Comparison of ENCODE assay signal across 9 mouse cellular contexts in genomic region chr5:142794582-142794981, GRCm38 (mm10). TPM values are rescaled to one million over a fixed set of nuclear protein-coding genes. Genes with fewer than 3 reads are reported as not detected.
DNase-seq lines count a peak whose midpoint lies in the region; ATAC-seq lines count a peak whose summit lies in the region.
"Had no signal": no experiment of that assay in that cellular context is flagged by ENCODE, and none has a peak within 500 bp of the region (broad histone marks: within the 10 kb centered on the region; RNA-seq: fewer than 3 reads in every experiment).

No protein-coding gene starts in this region.

- peak overlapping the region; percentile 32; the same call in 1 of the 2 replicates for H3K27ac ChIP-seq in heart, embryonic 13.5 days (replicated peaks)
- H3K27ac ChIP-seq in stomach, embryonic 16.5 days (ENCODE audit: low read length): peak overlapping the region; percentile 30; the same call in 1 of the 2 replicates
- H3K27ac ChIP-seq in hindbrain, embryonic 14.5 days: no peak overlapping the region
- H3K27ac ChIP-seq: embryonic facial prominence, embryonic 13.5 days; neural tube, embryonic 12.5 days had no signal

- H3K27me3 ChIP-seq in heart, embryonic 13.5 days (replicated peaks): no peaks in the 10 kb centered on the region
- H3K27me3 ChIP-seq in stomach, embryonic 16.5 days (ENCODE audit: control insufficient read depth, insufficient read depth, low read length): no peaks in the 10 kb centered on the region
- H3K27me3 ChIP-seq in hindbrain, embryonic 14.5 days (ENCODE audit: control insufficient read depth, insufficient read depth, low read length): no peaks in the 10 kb centered on the region
- H3K27me3 ChIP-seq: embryonic facial prominence, embryonic 13.5 days; neural tube, embryonic 12.5 days had no signal

- no peak overlapping the region for H3K4me3 ChIP-seq in heart, embryonic 13.5 days
- no peak overlapping the region for H3K4me3 ChIP-seq in stomach, embryonic 16.5 days (replicated peaks; ENCODE audit: low read length)
- H3K4me3 ChIP-seq in hindbrain, embryonic 14.5 days (replicated peaks; ENCODE audit: low read length): no peak overlapping the region
- H3K4me3 ChIP-seq: embryonic facial prominence, embryonic 13.5 days; neural tube, embryonic 12.5 days had no signal

- peaks cover 37% of the 10 kb centered on the region for H3K36me3 ChIP-seq in heart, embryonic 13.5 days
- peaks cover under 1% of the 10 kb centered on the region; the same call in 1 of the 2 replicates for H3K36me3 ChIP-seq in stomach, embryonic 16.5 days (ENCODE audit: control insufficient read depth, insufficient read depth, low read length)
- peaks cover 9% of the 10 kb centered on the region; the same call in 1 of the 2 replicates for H3K36me3 ChIP-seq in hindbrain, embryonic 14.5 days (replicated peaks; ENCODE audit: control insufficient read depth, insufficient read depth)

- H3K4me2 ChIP-seq in heart, embryonic 13.5 days: no peak overlapping the region; the same call in 1 of the 2 replicates
- H3K4me2 ChIP-seq in stomach, embryonic 16.5 days (ENCODE audit: low read depth, low read length): no peak overlapping the region
- no peak overlapping the region for H3K4me2 ChIP-seq in hindbrain, embryonic 14.5 days (replicated peaks)
- H3K4me2 ChIP-seq: embryonic facial prominence, embryonic 13.5 days; neural tube, embryonic 12.5 days had no signal

- WGBS in heart, embryonic 13.5 days: 77% methylated on average over 13 of the region's 13 CpGs
- WGBS in stomach, embryonic 16.5 days: 84% methylated on average over 13 of the region's 13 CpGs
- 87% methylated on average over 13 of the region's 13 CpGs for WGBS in hindbrain, embryonic 14.5 days

- no peak for ATAC-seq in heart, embryonic 13.5 days (ENCODE audit: extremely low read depth, insufficient number of reproducible peaks, low FRiP score, low TSS enrichment)
- ATAC-seq in stomach, embryonic 16.5 days (ENCODE audit: insufficient read depth, low FRiP score): no peak
- ATAC-seq in hindbrain, embryonic 14.5 days (ENCODE audit: low FRiP score): no peak

- H3K9ac ChIP-seq in heart, embryonic 13.5 days: peak overlapping the region; percentile 54
- peak overlapping the region; percentile 44; the same call in 1 of the 2 replicates for H3K9ac ChIP-seq in stomach, embryonic 16.5 days (ENCODE audit: low read length)
- no peak overlapping the region for H3K9ac ChIP-seq in hindbrain, embryonic 14.5 days
- H3K9ac ChIP-seq: embryonic facial prominence, embryonic 13.5 days; neural tube, embryonic 12.5 days had no signal

- no peaks in the 10 kb centered on the region for H3K9me3 ChIP-seq in heart, embryonic 13.5 days
- no peaks in the 10 kb centered on the region for H3K9me3 ChIP-seq in stomach, embryonic 16.5 days (replicated peaks; ENCODE audit: control insufficient read depth, low read length)
- H3K9me3 ChIP-seq in hindbrain, embryonic 14.5 days (ENCODE audit: control insufficient read depth, low read length): no peaks in the 10 kb centered on the region
- H3K9me3 ChIP-seq: embryonic facial prominence, embryonic 13.5 days; neural tube, embryonic 12.5 days had no signal

- peak; percentile 7 for DNase-seq in testis, postnatal 14 days (ENCODE audit: low spot score)
- DNase-seq in testis, postnatal 10 days (ENCODE audit: low spot score): no peak
- peak; percentile 51 for DNase-seq in lung, postnatal 14 days
- no peak for DNase-seq in right cerebral cortex, postnatal 36 days (ENCODE audit: low spot score in 2 of 2)
- DNase-seq in hindbrain, embryonic 14.5 days (ENCODE audit: low spot score): no peak

- H3K4me1 ChIP-seq in heart, embryonic 13.5 days: peaks cover 75% of the 10 kb centered on the region
- peaks cover 25% of the 10 kb centered on the region for H3K4me1 ChIP-seq in stomach, embryonic 16.5 days (ENCODE audit: control insufficient read depth, insufficient read depth, low read length)
- peaks cover 30% of the 10 kb centered on the region for H3K4me1 ChIP-seq in hindbrain, embryonic 14.5 days (replicated peaks; ENCODE audit: control insufficient read depth, insufficient read depth, low read length)

RNA-seq across cellular contexts. Expression of gene Tnrc18, which starts 22.9 kb away (rescaled TPM):
- polyA plus RNA-seq in heart, embryonic 13.5 days (2015; fragmentation: Nextera tagmentation; extraction: Ambion mirVana): 15.9 and 18.6 TPM in 2 replicates
- polyA plus RNA-seq in stomach, embryonic 16.5 days (2015; fragmentation: Nextera tagmentation; extraction: Ambion mirVana): 15.3 and 16.9 TPM in 2 replicates
- 34.1 and 38.9 TPM in 2 replicates for polyA plus RNA-seq in hindbrain, embryonic 14.5 days (2014; fragmentation: Nextera tagmentation; extraction: Ambion mirVana)

Comparison
In these comparisons a context has a peak if more than half of its experiments do, and no peak if none do; other contexts are left out.
1. DNase-seq: peak in testis, postnatal 14 days (single experiment) and lung, postnatal 14 days (single experiment); none in testis, postnatal 10 days (single experiment), right cerebral cortex, postnatal 36 days (0 of 2) and hindbrain, embryonic 14.5 days (single experiment).